Mouse (Mus musculus) gastrocnemius, postnatal 36 days (tissue): ENCODE measurements at regions not wholly inside any gene's neighbourhood (a gene's known extent, or its start where the extent isn't known, plus 50 kb on each side); places are given as distances from the start of the nearest gene placed in this dataset.

Experiments used
- DNase-seq, 2 experiments: peaks; one replicate each; pipeline ENCODE4 v3.0.0; 2022
- intact Hi-C: fragments of 180-260 bp; cut with DNase I; formaldehyde crosslinking; loops from one replicate; pipeline ENCODE4 v1.15.1; 2025

- intact Hi-C loops: no loop called here
- DNase-seq: no peak
Measured at GRCm38 (mm10) chr10:17563351-17563749, 159.7 kb upstream of the Cited2 start.

DNA sequence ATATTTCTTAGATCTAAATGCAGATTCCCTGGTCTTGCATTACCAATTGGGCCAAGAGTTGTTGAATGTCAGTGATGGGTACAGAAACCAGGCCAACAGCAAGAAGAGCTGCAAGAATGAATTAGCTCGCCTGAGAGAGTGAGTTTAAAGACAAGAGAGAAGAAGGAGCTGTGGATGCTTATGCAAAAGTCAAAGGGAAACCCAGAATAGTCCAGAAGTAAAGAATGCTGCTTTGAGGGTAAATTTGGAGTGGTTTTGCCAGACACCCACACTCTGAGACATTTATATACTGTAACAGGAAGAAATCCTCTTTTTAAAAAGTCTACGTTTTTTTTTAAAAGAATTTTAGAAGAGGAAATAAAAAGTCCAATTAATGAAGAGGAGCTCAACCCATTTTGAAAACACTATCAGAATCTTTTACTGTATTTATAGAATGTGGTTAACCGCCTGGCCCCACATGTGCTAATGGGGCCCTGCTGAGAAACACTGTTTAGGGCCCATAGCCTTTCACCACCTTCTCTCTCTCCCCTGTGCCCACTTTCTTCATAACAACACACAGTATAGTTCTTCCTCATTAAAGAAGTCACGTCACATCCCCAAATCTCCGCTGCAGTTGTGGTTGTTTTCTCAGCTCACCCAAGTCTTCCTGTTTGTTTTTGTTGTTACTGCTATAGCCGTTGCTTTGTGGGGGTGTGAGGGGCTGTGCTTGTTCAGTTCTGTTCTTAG lies 158.0 kb upstream of the Cited2 start:
- intact Hi-C loops: no loop called here

DNA sequence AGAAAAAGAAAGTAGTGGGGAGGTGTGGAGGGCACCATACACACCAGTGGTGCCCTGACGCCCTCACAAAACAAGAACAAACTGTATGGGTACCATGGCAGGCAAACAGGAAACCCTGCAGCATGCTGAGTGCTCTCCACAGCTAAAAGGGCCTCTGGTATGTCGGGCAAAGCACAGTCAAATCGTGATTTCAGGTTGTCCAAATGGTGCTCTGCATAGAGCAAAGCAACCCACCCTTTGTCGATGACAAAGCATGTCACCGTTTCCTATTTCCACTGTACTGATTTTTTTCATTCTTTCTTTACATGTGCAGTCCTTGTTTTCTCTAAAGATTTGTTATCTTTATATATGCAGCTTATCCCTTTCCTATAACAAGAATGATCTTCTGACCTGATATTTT lies 156.0 kb upstream of the Cited2 start:
- intact Hi-C loops: no loop called here
- DNase-seq: no peak

More for the DNA sequence above, 158.0 kb upstream of the Cited2 start:
- DNase-seq: no peak

- intact Hi-C loops: no loop called here
- DNase-seq: no peak
Measured at GRCm38 (mm10) chr10:17567631-17568030, 155.4 kb upstream of the Cited2 start.

- intact Hi-C loops: no loop called here
- no peak for DNase-seq
Measured at GRCm38 (mm10) chr10:17569577-17570113, 153.4 kb upstream of the Cited2 start.

DNA sequence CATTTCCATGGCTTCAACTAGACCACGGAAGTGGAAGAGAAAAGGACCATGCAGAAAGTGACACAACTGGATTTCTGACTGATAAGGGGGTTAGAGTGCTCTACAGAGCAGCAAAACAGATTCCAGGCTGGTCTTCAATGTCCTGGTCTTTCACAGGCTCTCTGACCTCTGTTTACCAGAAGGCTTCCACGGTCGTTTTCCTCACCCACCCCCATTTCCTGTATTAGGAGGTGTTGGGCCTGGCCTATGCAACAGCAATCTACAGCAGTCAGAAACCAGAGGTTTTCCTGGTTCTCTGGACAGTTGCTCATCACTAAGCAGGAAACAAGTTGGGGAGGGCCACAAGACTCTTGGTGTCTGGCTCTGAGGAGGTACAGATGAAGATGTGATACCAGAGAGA lies 148.1 kb upstream of the Cited2 start:
- DNase-seq: no peak

DNA sequence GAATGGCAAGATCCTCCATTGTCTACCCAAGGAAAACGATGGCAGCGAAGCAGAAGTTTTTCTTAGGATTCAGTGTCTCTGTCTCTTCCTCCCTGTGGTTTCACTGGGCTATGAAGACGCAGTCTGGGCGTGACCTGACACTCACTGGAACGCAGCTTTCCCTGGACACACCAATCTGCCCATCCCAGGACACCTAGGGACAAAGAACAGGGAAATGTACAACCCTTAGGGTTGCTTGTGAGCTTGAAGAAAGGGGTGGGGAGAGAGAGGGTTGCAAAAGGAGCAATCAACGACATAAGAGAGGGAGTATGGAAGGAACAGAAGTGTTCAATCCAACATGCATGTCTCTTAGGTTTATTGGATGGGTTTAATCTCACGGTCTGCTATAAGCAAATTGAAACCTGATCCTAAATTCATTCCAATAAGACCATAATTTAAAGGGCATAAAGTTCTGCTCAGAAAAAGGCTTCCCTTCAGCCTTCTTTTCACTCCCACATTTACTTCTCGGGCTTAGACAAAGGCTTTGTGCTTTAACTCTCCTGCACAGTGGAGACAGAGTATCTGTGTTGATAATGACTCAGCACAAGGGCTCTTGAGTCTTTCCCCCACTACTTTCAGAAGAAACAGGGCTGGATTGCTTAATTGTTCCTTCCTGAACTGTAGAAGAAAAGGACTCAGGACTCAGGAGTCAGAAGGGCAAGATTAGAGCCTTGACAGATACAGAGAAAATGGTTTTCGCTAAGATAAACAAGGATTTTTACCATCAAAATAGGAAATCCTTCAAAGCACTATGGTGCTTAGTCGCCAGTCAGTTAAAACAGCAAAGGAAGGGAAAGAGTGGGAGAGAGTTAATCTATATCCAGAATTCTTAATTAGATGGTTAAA lies 147.3 kb upstream of the Cited2 start:
- DNase-seq: no peak
- intact Hi-C loops: no loop called here

More for the DNA sequence above, 148.1 kb upstream of the Cited2 start:
- intact Hi-C loops: no loop called here

DNA sequence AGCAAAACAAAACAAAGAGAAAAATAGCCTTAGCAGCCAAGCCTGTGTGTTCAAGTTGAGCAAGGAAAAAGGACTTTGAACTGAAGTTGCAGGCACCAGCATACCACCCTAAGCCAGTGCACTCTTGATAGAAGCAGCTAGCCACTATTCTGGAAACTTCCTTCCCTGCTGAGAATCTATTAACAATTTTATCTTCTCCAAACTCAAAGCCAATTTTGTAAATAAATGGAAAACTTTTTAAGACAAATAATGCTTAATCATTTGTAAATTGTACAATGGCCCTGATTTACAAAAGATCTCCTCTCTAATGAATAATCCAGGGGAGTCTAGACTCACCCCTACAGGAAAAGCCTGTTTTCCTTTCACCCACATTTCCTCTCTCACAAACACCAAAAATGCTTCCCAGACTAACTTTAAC lies 146.7 kb upstream of the Cited2 start:
- DNase-seq: no peak
- intact Hi-C loops: no loop called here

DNA sequence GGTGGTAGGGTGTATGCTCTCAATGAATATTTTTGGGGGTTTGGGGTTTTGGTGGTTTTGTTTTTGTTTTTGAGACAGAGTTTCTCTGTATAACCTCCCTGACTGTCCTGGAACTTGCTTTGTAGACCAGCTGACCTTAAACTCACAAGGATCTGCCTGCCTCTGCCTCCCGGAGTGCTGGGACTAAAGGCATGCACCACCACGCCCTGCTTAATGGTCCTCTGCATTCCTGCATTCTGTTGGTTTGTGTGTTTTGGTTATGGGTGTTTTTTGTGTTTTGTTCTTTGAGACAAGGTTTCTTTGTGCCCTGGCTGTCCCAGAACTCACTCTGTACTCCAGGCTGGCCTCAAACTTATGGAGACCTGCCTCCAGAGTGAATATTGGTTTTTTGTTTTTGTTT lies 143.6 kb upstream of the Cited2 start:
- intact Hi-C loops: no loop called here
- DNase-seq: no peak

DNA sequence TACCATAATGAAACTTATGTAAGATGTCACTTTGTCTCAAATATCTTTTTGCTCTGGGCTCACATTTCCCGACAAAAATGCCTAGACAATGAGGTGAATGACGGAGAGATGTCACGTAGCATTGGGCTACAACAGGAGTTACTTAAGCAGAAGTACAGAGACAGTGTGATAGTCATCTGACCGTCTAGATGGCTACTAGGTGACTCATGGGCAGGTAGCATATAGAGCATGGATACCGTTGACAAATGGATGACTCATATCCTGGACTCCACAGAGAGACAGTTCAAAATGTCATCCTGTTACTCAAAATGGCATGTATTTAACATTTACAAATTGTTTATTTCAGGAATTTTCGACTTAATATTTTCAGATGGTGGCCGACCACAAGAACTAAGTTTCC lies 138.2 kb upstream of the Cited2 start:
- no peak for DNase-seq
- intact Hi-C loops: no loop called here

DNA sequence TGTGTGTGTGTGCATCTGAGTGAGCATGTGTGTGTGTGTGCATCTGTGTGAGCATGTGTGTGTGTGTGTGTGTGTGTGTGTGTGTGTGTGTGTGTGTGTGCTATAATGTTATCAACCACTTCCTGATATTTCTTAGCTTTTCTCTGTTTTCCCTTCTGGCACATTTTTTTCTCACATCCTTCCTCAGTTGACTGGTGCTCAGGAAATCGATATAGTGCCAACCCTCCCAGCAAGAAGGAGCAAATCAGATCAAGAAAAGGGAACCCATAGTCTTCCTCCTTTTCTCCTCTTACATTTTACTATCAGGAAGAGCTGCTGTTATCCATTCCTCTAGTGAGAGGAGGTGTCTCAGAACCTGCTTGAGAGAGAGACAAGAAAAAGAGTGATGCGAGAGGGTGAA lies 136.1 kb upstream of the Cited2 start:
- intact Hi-C loops: no loop called here
- DNase-seq: no peak

GRCm38 (mm10) chr10:17589136-17589535 lies 133.9 kb upstream of the Cited2 start:
- intact Hi-C loops: no loop called here
- no peak for DNase-seq

- intact Hi-C loops: no loop called here
Measured at GRCm38 (mm10) chr10:17590195-17590594, 132.8 kb upstream of the Cited2 start.

GRCm38 (mm10) chr10:17592387-17592786 lies 130.6 kb upstream of the Cited2 start:
- no peak for DNase-seq
- intact Hi-C loops: no loop called here

More at GRCm38 (mm10) chr10:17590195-17590594, 132.8 kb upstream of the Cited2 start:
- no peak for DNase-seq

GRCm38 (mm10) chr10:17596126-17596525 lies 126.9 kb upstream of the Cited2 start:
- intact Hi-C loops: no loop called here

DNA sequence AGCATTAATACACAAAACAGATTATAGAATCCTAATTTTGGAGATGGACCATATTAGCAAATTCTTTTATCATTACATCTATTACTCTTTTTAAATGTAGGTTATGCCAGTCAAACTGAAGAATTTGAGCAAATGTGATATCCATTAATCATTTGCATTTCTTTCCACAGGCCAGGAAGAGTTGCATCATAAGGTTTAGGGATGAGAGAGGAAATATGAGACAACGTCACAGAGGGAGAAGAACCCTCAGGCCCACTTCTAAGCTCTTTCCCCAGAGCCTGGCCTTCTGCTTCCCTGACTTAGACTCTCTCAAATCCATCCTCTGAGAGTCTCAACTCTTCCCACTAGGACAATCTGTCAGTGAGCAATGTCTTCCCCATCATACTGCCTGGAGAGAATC lies 126.3 kb upstream of the Cited2 start:
- DNase-seq: no peak
- intact Hi-C loops: no loop called here

More at GRCm38 (mm10) chr10:17596126-17596525, 126.9 kb upstream of the Cited2 start:
- no peak for DNase-seq

DNA sequence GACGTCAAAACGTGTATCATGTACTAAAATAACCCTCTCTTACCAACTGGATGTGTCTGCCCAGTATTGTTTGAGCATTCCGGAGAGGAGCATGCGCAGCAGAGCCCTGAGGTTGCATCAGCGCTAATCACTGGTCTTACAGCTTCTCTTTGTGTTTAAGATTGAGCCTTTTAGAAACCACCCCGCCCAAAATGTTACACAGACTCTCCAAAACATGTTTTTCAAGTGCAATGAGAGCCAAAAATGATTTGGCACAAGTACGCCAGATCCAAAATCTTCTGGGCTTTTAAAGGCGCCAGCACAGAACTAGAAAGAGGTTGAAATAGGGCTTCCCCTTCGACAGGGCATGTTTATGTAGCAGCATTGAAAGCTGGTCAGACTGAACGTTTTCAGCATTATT lies 123.8 kb upstream of the Cited2 start:
- intact Hi-C loops: no loop called here
- DNase-seq: peak in 1 of 2 experiments; percentile 36

- no peak for DNase-seq
- intact Hi-C loops: no loop called here
Measured at GRCm38 (mm10) chr10:17599831-17600761, 122.9 kb upstream of the Cited2 start.

- intact Hi-C loops: no loop called here
- DNase-seq: no peak
Measured at GRCm38 (mm10) chr10:17600762-17601108, 122.3 kb upstream of the Cited2 start.

- DNase-seq: no peak
- intact Hi-C loops: no loop called here
Measured at GRCm38 (mm10) chr10:17602446-17602845, 120.6 kb upstream of the Cited2 start.
